In the genomic region with DNA sequence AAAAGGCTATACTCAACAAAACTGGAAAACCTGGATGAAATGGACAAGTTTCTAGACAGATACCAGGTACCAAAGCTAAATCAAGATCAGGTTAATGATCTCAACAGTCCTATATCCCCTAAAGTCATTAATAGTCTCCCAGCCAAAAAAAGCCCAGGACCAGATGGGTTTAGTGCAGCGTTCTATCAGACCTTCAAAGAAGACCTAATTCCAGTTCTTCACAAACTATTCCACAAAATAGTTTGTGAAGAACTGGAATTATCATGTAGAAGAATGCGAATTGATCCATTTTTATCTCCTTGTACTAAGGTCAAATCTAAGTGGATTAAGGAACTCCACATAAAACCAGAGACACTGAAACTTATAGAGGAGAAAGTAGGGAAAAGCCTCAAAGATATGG, we compare ENCODE assay signal across 9 mouse cellular contexts. TPM values are rescaled to one million over a fixed set of nuclear protein-coding genes. Genes with fewer than 3 reads are reported as not detected.
A peak's percentile ranks its signal among the peaks of the same experiment; 100 is the strongest.
DNase-seq lines count a peak whose midpoint lies in the region; ATAC-seq lines count a peak whose summit lies in the region.
"Not testable (repeated sequence)": the region's sequence is repeated elsewhere in the genome, so short reads cannot be mapped to it uniquely, and the experiment has no call there.
"Had no signal": no experiment of that assay in that cellular context is flagged by ENCODE, and none has a peak within 500 bp of the region (broad histone marks: within the 10 kb centered on the region; RNA-seq: fewer than 3 reads in every experiment).

No protein-coding gene starts in this region.

- not testable (repeated sequence) for H3K27ac ChIP-seq in hindbrain, embryonic 11.5 days (ENCODE audit: low read depth, low read length); midbrain, embryonic 11.5 days (ENCODE audit: low read depth, low read length); neural tube, embryonic 11.5 days (ENCODE audit: low read depth, low read length)

- H3K36me3 ChIP-seq in hindbrain, embryonic 11.5 days (ENCODE audit: control insufficient read depth, insufficient read depth, low read length); midbrain, embryonic 11.5 days (ENCODE audit: control insufficient read depth, insufficient read depth, low read length); neural tube, embryonic 11.5 days (ENCODE audit: control insufficient read depth, insufficient read depth, low read length): not testable (repeated sequence)

- not testable (repeated sequence) for ATAC-seq in hindbrain, embryonic 11.5 days (ENCODE audit: low FRiP score); midbrain, embryonic 11.5 days (ENCODE audit: low FRiP score); neural tube, embryonic 11.5 days (ENCODE audit: insufficient read depth, low FRiP score, low TSS enrichment)

- not testable (repeated sequence) for H3K9ac ChIP-seq in hindbrain, embryonic 11.5 days (ENCODE audit: low read depth, low read length); midbrain, embryonic 11.5 days (ENCODE audit: low read length); neural tube, embryonic 11.5 days (ENCODE audit: low read length)

- not testable (repeated sequence) for H3K27me3 ChIP-seq in hindbrain, embryonic 11.5 days (ENCODE audit: control insufficient read depth, insufficient read depth, low read length); midbrain, embryonic 11.5 days (ENCODE audit: control insufficient read depth, insufficient read depth, low read length); neural tube, embryonic 11.5 days (ENCODE audit: control insufficient read depth, insufficient read depth, low read length)

- H3K9me3 ChIP-seq in hindbrain, embryonic 11.5 days (ENCODE audit: control insufficient read depth, low read length); midbrain, embryonic 11.5 days (ENCODE audit: control insufficient read depth, low read length); neural tube, embryonic 11.5 days (ENCODE audit: control insufficient read depth, low read length): not testable (repeated sequence)

- not testable (repeated sequence) for H3K4me1 ChIP-seq in hindbrain, embryonic 11.5 days (replicated peaks; ENCODE audit: control insufficient read depth, insufficient read depth, low read length); midbrain, embryonic 11.5 days (ENCODE audit: control insufficient read depth, insufficient read depth, low read length); neural tube, embryonic 11.5 days (ENCODE audit: control insufficient read depth, insufficient read depth, low read length)

- peak; percentile 54 for DNase-seq in embryo, embryonic 10.5 days (ENCODE audit: low spot score)
- DNase-seq in hindbrain, embryonic 11.5 days (ENCODE audit: low spot score): peak; percentile 1
- DNase-seq in midbrain, embryonic 11.5 days (ENCODE audit: low spot score, missing footprints): peak; percentile 85
- DNase-seq in neural tube, embryonic 11.5 days (ENCODE audit: low spot score): peak; percentile 41

- WGBS in hindbrain, embryonic 11.5 days: 82% methylated on average over 2 of the region's 2 CpGs
- 89% methylated on average over 2 of the region's 2 CpGs for WGBS in midbrain, embryonic 11.5 days
- 71% methylated on average over 2 of the region's 2 CpGs for WGBS in neural tube, embryonic 11.5 days

- H3K4me2 ChIP-seq in hindbrain, embryonic 11.5 days (replicated peaks; ENCODE audit: low read depth, low read length); midbrain, embryonic 11.5 days; neural tube, embryonic 11.5 days (ENCODE audit: low read depth): not testable (repeated sequence)

- not testable (repeated sequence) for H3K4me3 ChIP-seq in hindbrain, embryonic 11.5 days (ENCODE audit: low read depth, low read length); midbrain, embryonic 11.5 days (ENCODE audit: low read depth, low read length); neural tube, embryonic 11.5 days (ENCODE audit: low read depth, low read length)

RNA-seq across cellular contexts. Expression of a gene that starts 23.0 kb away (rescaled TPM):
- polyA plus RNA-seq in hindbrain, embryonic 11.5 days (2014; fragmentation: Nextera tagmentation; extraction: Ambion mirVana): 3.2 and 3.4 TPM in 2 replicates
- 0.88 and 0.89 TPM in 2 replicates for polyA plus RNA-seq in midbrain, embryonic 11.5 days (2014; fragmentation: Nextera tagmentation; extraction: Ambion mirVana)
- polyA plus RNA-seq in neural tube, embryonic 11.5 days (2014; fragmentation: Nextera tagmentation; extraction: Ambion mirVana): 4.3 and 7.0 TPM in 2 replicates
- polyA plus RNA-seq: activated CD4-positive, CD25-positive, alpha-beta regulatory T cell, adult 4 months; C2C12; CD4-positive, CD25-positive, alpha-beta regulatory T cell, adult 4 months; G1E; Patski had no signal

Comparison
In these comparisons a context has a peak if more than half of its experiments do, and no peak if none do; other contexts are left out.
1. DNase-seq: peak in every context shown above with its lines; median percentile 85 in midbrain, embryonic 11.5 days; 54 in embryo, embryonic 10.5 days; 41 in neural tube, embryonic 11.5 days; 1 in hindbrain, embryonic 11.5 days.